Comparison of ENCODE assay signal across 27 mouse cellular contexts in the genomic region with DNA sequence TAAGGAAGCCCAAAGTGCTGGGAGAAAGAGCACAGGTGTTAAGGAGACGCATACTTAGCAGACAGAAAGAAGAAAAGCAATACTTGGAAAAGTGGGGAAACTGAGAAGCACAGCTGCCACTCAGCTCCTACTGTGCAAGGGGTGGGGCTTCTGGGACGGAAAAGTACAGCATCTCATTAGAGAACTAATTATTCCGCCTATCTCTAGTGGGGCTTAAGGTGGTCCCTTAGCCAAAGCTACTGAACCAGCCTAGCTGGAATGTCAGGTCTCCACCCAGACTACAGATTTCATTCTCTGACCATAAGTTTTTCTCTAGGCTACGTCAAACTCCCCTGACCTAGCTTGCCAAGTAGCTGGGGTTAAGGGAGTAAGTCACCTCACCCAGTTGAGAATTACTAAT. TPM values are rescaled to one million over a fixed set of nuclear protein-coding genes. Genes with fewer than 3 reads are reported as not detected.
A peak's percentile ranks its signal among the peaks of the same experiment; 100 is the strongest.
DNase-seq lines count a peak whose midpoint lies in the region; ATAC-seq lines count a peak whose summit lies in the region.
"Had no signal": no experiment of that assay in that cellular context is flagged by ENCODE, and none has a peak within 500 bp of the region (broad histone marks: within the 10 kb centered on the region; RNA-seq: fewer than 3 reads in every experiment).

No protein-coding gene starts in this region.

- no peak for ATAC-seq in heart, embryonic 12.5 days (ENCODE audit: insufficient number of reproducible peaks, low FRiP score)
- ATAC-seq: CD4-positive, CD25-positive, alpha-beta regulatory T cell, adult 4 months; forebrain, embryonic 15.5 days had no signal

- H3K4me2 ChIP-seq in heart, embryonic 12.5 days: no peak overlapping the region
- H3K4me2 ChIP-seq: embryonic facial prominence, embryonic 12.5 days; forebrain, embryonic 15.5 days; heart, embryonic 13.5 days; hindbrain, embryonic 15.5 days had no signal

- H3K9ac ChIP-seq in heart, embryonic 12.5 days: no peak overlapping the region
- H3K9ac ChIP-seq: embryonic facial prominence, embryonic 12.5 days; forebrain, embryonic 15.5 days; heart, embryonic 13.5 days; hindbrain, embryonic 15.5 days had no signal

- H3K9me3 ChIP-seq in heart, embryonic 12.5 days (replicated peaks): no peaks in the 10 kb centered on the region
- H3K9me3 ChIP-seq: embryonic facial prominence, embryonic 12.5 days; forebrain, embryonic 15.5 days; heart, embryonic 13.5 days; hindbrain, embryonic 15.5 days had no signal

- no peak overlapping the region for H3K4me3 ChIP-seq in heart, embryonic 12.5 days
- H3K4me3 ChIP-seq: embryonic facial prominence, embryonic 12.5 days; forebrain, embryonic 15.5 days; heart, embryonic 13.5 days; hindbrain, embryonic 15.5 days had no signal

- no peak overlapping the region for H3K27ac ChIP-seq in heart, embryonic 12.5 days (ENCODE audit: poor library complexity, severe bottlenecking)
- H3K27ac ChIP-seq: embryonic facial prominence, embryonic 12.5 days; forebrain, embryonic 15.5 days; heart, embryonic 13.5 days; hindbrain, embryonic 15.5 days had no signal

- H3K4me1 ChIP-seq in heart, embryonic 12.5 days (replicated peaks): peaks cover 3% of the 10 kb centered on the region; the same call in 1 of the 2 replicates

- H3K36me3 ChIP-seq in heart, embryonic 12.5 days: no peaks in the 10 kb centered on the region
- H3K36me3 ChIP-seq: embryonic facial prominence, embryonic 12.5 days; forebrain, embryonic 15.5 days; heart, embryonic 13.5 days; hindbrain, embryonic 15.5 days had no signal

- no peaks in the 10 kb centered on the region for H3K27me3 ChIP-seq in heart, embryonic 12.5 days (replicated peaks)
- H3K27me3 ChIP-seq: embryonic facial prominence, embryonic 12.5 days; forebrain, embryonic 15.5 days; heart, embryonic 13.5 days; hindbrain, embryonic 15.5 days had no signal

- 67% methylated on average over 4 of the region's 4 CpGs for WGBS in heart, embryonic 12.5 days

- DNase-seq in heart, adult 11 months: peak; percentile 74
- peak; percentile 12 for DNase-seq in kidney, postnatal 14 days
- no peak for DNase-seq in kidney, postnatal 36 days
- DNase-seq in ES-CJ7 (ENCODE audit: low read depth, low spot score): peak; percentile 48
- no peak for DNase-seq in cerebellum, adult 18-20 months
- no peak for DNase-seq in gastrocnemius, postnatal 10 days
- DNase-seq: adrenal gland, postnatal 10 days; B cell, adult 2 months; cerebellum, adult 11 months; cerebellum, adult 9-10 months; cerebellum, postnatal 25 days; gastrocnemius, postnatal 14 days; heart, postnatal 36 days had no signal

RNA-seq across cellular contexts. Expression of a gene that starts 2.5 kb away (rescaled TPM):
- 124 and 138 TPM in 2 replicates for polyA plus RNA-seq in heart, embryonic 12.5 days (2016; fragmentation: Nextera tagmentation; extraction: Ambion mirVana)
- 10 to 100 TPM; 45.5 to 49.0 TPM for total RNA-seq in gastrocnemius, postnatal 10 days (2021)

RNA-seq across cellular contexts. Expression of a gene that starts 2.5 kb away (rescaled TPM):
- 142 and 152 TPM in 2 replicates for polyA plus RNA-seq in heart, embryonic 12.5 days (2016; fragmentation: Nextera tagmentation; extraction: Ambion mirVana)
- total RNA-seq in gastrocnemius, postnatal 10 days (2021): 10 to 100 TPM; 76.8 to 81.2 TPM

RNA-seq across cellular contexts. Expression of a gene that starts 41.9 kb away (rescaled TPM):
- polyA plus RNA-seq in heart, embryonic 12.5 days (2016; fragmentation: Nextera tagmentation; extraction: Ambion mirVana): not detected in 2 replicates
- 1 to 10 TPM; 1.3 to 3.7 TPM for total RNA-seq in gastrocnemius, postnatal 10 days (2021)
- total RNA-seq: adrenal gland, postnatal 10 days; adrenal gland, postnatal 4 days; ES-E14 had no signal
- polyA plus RNA-seq: brain, embryonic 14.5 days; CD4-positive, CD25-positive, alpha-beta regulatory T cell, adult 4 months; cortical plate, adult 2 months; embryonic facial prominence, embryonic 12.5 days; forebrain, embryonic 11.5 days; forebrain, embryonic 15.5 days; gonadal fat pad, adult 2 months; heart, postnatal 0 days; hindbrain, embryonic 11.5 days; hindbrain, embryonic 15.5 days had no signal

Comparison
In these comparisons a context has a peak if more than half of its experiments do, and no peak if none do; other contexts are left out.
1. DNase-seq: peak in heart, adult 11 months (single experiment), kidney, postnatal 14 days (single experiment) and ES-CJ7 (single experiment); none in kidney, postnatal 36 days (0 of 2), cerebellum, adult 18-20 months (0 of 2) and gastrocnemius, postnatal 10 days (single experiment).